9 mouse cellular contexts compared by ENCODE assay signal in the genomic region with DNA sequence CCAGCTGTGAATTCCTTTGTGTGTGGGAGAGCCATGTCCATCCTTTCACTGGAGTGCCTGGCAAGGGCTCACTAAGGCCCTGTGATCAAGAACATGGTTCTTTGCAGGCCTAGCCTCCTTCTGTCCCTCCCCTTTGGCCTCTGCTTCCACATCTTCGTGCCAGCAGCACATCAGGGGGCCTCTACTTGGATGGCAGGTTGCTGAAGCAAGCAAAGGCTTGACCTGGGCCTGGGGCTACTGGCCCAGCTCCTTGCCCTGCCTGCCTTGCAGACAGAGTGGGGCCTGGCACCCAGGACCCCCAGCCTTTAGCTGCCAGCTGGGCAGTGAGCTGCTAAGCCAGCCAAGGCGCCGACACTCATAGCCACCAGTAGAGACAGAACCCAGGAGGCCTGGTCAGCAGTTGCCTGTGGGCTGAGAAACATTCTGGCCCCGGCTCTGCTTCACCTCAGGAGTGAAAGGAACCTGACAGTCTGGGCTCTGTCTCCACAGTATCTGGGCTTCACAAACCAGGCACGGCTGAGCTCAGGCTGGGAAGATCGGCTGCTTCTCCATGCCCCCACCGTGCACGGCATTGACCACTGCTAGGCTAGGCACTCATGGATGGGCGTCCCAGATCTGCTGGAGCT.
DNase-seq lines count a peak whose midpoint lies in the region; ATAC-seq and TF ChIP-seq lines count a peak whose summit lies in the region.
"Had no signal": no experiment of that assay in that cellular context is flagged by ENCODE, and none has a peak within 500 bp of the region (broad histone marks: within the 10 kb centered on the region; RNA-seq: fewer than 3 reads in every experiment).

No protein-coding gene starts in this region.

- TF ChIP-seq EP300 in heart, adult 2 months (IDR thresholded peaks at IDR 0.05; ENCODE audit: insufficient read depth, low read depth, low read length), result no peak

- DNase-seq in heart, adult 2 months, result no peak
- DNase-seq in heart, adult 18-20 months, result no peak
- DNase-seq in midbrain, embryonic 11.5 days (ENCODE audit: low spot score, missing footprints), result no peak
- no peak for DNase-seq in forebrain, embryonic 14.5 days (ENCODE audit: low spot score)
- DNase-seq in midbrain, postnatal 0 days (ENCODE audit: low spot score), result peak; percentile 67
- DNase-seq in gastrocnemius, postnatal 14 days, result no peak
- no peak for DNase-seq in kidney, postnatal 10 days
- DNase-seq: adrenal gland, postnatal 36 days had no signal

- no peak for TF ChIP-seq POLR2A in heart, adult 2 months (IDR thresholded peaks at IDR 0.05; ENCODE audit: insufficient read depth, low read depth, low read length)

- H3K27me3 ChIP-seq in heart, adult 2 months (ENCODE audit: control insufficient read depth, insufficient read depth, low read length), result no peaks in the 10 kb centered on the region
- H3K27me3 ChIP-seq in midbrain, embryonic 12.5 days, result no peaks in the 10 kb centered on the region
- H3K27me3 ChIP-seq in midbrain, embryonic 11.5 days (ENCODE audit: control insufficient read depth, insufficient read depth, low read length), result no peaks in the 10 kb centered on the region
- H3K27me3 ChIP-seq in forebrain, embryonic 14.5 days (replicated peaks; ENCODE audit: control insufficient read depth, insufficient read depth, low read length), result no peaks in the 10 kb centered on the region
- no peaks in the 10 kb centered on the region for H3K27me3 ChIP-seq in midbrain, postnatal 0 days (ENCODE audit: insufficient read depth, low read length)

- no peak overlapping the region for H3K4me3 ChIP-seq in heart, adult 2 months
- H3K4me3 ChIP-seq in midbrain, embryonic 12.5 days, result no peak overlapping the region
- H3K4me3 ChIP-seq in midbrain, embryonic 11.5 days (ENCODE audit: low read depth, low read length), result no peak overlapping the region
- no peak overlapping the region for H3K4me3 ChIP-seq in forebrain, embryonic 14.5 days (ENCODE audit: low read depth, low read length)
- H3K4me3 ChIP-seq in midbrain, postnatal 0 days (ENCODE audit: low read depth, low read length), result no peak overlapping the region

- 0 out of 2 replicates have a peak, but pooled peaks have one; percentile 35 for ATAC-seq in midbrain, embryonic 12.5 days (ENCODE audit: low FRiP score, low read depth)
- ATAC-seq in midbrain, embryonic 11.5 days (ENCODE audit: low FRiP score), result no peak; the same call in 1 of the 2 replicates
- ATAC-seq in forebrain, embryonic 14.5 days, result peak; percentile 16; the same call in 1 of the 2 replicates
- peak; percentile 48 for ATAC-seq in midbrain, postnatal 0 days (ENCODE audit: low FRiP score)

- H3K79me2 ChIP-seq in heart, adult 2 months (replicated peaks; ENCODE audit: control insufficient read depth, insufficient read depth, low read length), result no peaks in the 10 kb centered on the region

- TF ChIP-seq CTCF in heart, adult 2 months (IDR thresholded peaks at IDR 0.05), result no peak
- TF ChIP-seq CTCF in midbrain, postnatal 0 days (IDR thresholded peaks at IDR 0.05), result no peak

- H3K9ac ChIP-seq in heart, adult 2 months (ENCODE audit: low read depth, low read length), result no peak overlapping the region
- no peak overlapping the region for H3K9ac ChIP-seq in midbrain, embryonic 12.5 days (replicated peaks)
- no peak overlapping the region for H3K9ac ChIP-seq in midbrain, embryonic 11.5 days (ENCODE audit: low read length)
- H3K9ac ChIP-seq in forebrain, embryonic 14.5 days (ENCODE audit: low read length), result no peak overlapping the region
- H3K9ac ChIP-seq in midbrain, postnatal 0 days (replicated peaks; ENCODE audit: low read length, poor library complexity, severe bottlenecking), result no peak overlapping the region

- WGBS in heart, adult 2 months, result 77% methylated on average over 9 of the region's 9 CpGs
- 76% methylated on average over 9 of the region's 9 CpGs for WGBS in midbrain, embryonic 12.5 days
- 78% methylated on average over 9 of the region's 9 CpGs for WGBS in midbrain, embryonic 11.5 days
- 83% methylated on average over 9 of the region's 9 CpGs for WGBS in forebrain, embryonic 14.5 days
- WGBS in midbrain, postnatal 0 days, result 57% methylated on average over 9 of the region's 9 CpGs

- H3K27ac ChIP-seq in heart, adult 2 months, result peak overlapping the region; percentile 36
- H3K27ac ChIP-seq in midbrain, embryonic 12.5 days (replicated peaks), result 0 out of 2 replicates have a peak overlapping the region, but pooled peaks have one; percentile 30
- no peak overlapping the region for H3K27ac ChIP-seq in midbrain, embryonic 11.5 days (ENCODE audit: low read depth, low read length)
- no peak overlapping the region for H3K27ac ChIP-seq in forebrain, embryonic 14.5 days (ENCODE audit: low read depth, low read length)
- H3K27ac ChIP-seq in midbrain, postnatal 0 days (ENCODE audit: low read depth, low read length), result no peak overlapping the region

- H3K4me2 ChIP-seq in midbrain, embryonic 12.5 days (replicated peaks), result no peak overlapping the region
- H3K4me2 ChIP-seq in midbrain, embryonic 11.5 days, result no peak overlapping the region
- no peak overlapping the region for H3K4me2 ChIP-seq in forebrain, embryonic 14.5 days (ENCODE audit: low read length)
- no peak overlapping the region for H3K4me2 ChIP-seq in midbrain, postnatal 0 days (ENCODE audit: low read depth, low read length, poor library complexity, severe bottlenecking)

- no peaks in the 10 kb centered on the region for H3K36me3 ChIP-seq in heart, adult 2 months (ENCODE audit: control insufficient read depth, insufficient read depth, low read length)
- no peaks in the 10 kb centered on the region for H3K36me3 ChIP-seq in midbrain, embryonic 12.5 days
- H3K36me3 ChIP-seq in midbrain, embryonic 11.5 days (ENCODE audit: control insufficient read depth, insufficient read depth, low read length), result no peaks in the 10 kb centered on the region
- H3K36me3 ChIP-seq in forebrain, embryonic 14.5 days (ENCODE audit: control insufficient read depth, insufficient read depth, low read length), result no peaks in the 10 kb centered on the region
- H3K36me3 ChIP-seq in midbrain, postnatal 0 days (ENCODE audit: insufficient read depth, low read length), result no peaks in the 10 kb centered on the region

- intact Hi-C loops in heart, adult 2 months (cut with DNase I), result no loop called here
- intact Hi-C loops in gastrocnemius, postnatal 14 days (cut with DNase I; ENCODE audit: low total_unique reads), result no loop called here

- no peaks in the 10 kb centered on the region for H3K9me3 ChIP-seq in midbrain, embryonic 12.5 days
- no peaks in the 10 kb centered on the region for H3K9me3 ChIP-seq in midbrain, embryonic 11.5 days (ENCODE audit: control insufficient read depth, low read length)
- no peaks in the 10 kb centered on the region for H3K9me3 ChIP-seq in forebrain, embryonic 14.5 days (replicated peaks; ENCODE audit: control insufficient read depth, low read length)
- no peaks in the 10 kb centered on the region for H3K9me3 ChIP-seq in midbrain, postnatal 0 days (ENCODE audit: low read length)

- H3K4me1 ChIP-seq in heart, adult 2 months (ENCODE audit: control insufficient read depth, insufficient read depth, low read length), result peaks cover 7% of the 10 kb centered on the region; the same call in 1 of the 2 replicates
- H3K4me1 ChIP-seq in midbrain, embryonic 12.5 days, result peaks cover 3% of the 10 kb centered on the region
- no peaks in the 10 kb centered on the region for H3K4me1 ChIP-seq in midbrain, embryonic 11.5 days (ENCODE audit: control insufficient read depth, insufficient read depth, low read length)
- no peaks in the 10 kb centered on the region for H3K4me1 ChIP-seq in forebrain, embryonic 14.5 days (ENCODE audit: control insufficient read depth, insufficient read depth, low read length)
- 0 out of 2 replicates have a peak, but pooled peaks cover 4% of the 10 kb centered on the region for H3K4me1 ChIP-seq in midbrain, postnatal 0 days (ENCODE audit: insufficient read depth, low read length)

Comparison
In these comparisons a context has a peak if more than half of its experiments do, and no peak if none do; other contexts are left out.
1. H3K27ac ChIP-seq: peak in heart, adult 2 months (single experiment) and midbrain, embryonic 12.5 days (single experiment); none in midbrain, embryonic 11.5 days (single experiment), forebrain, embryonic 14.5 days (single experiment) and midbrain, postnatal 0 days (single experiment).